Mouse (Mus musculus) heart, adult 18-20 months (tissue): Measurements from ENCODE around the gene Ccdc155. TPM values are rescaled to one million over a fixed set of nuclear protein-coding genes. Genes with fewer than 3 reads are reported as not detected.

Experiments used
- DNase-seq, 2 experiments: peaks; one replicate each; pipeline ENCODE4 v3.0.0; 2021 to 2022; ENCODE audit warnings: mixed read lengths in 1 of 2
- microRNA-seq, 2 experiments: library from miRNA; unstranded; fragments of <30 nt; microRNA quantifications; one replicate each; pipeline ENCODE4 v1.2.0; 2022
- total RNA-seq, 2 experiments: library from RNA; stranded (reverse); gene quantifications; 2 replicates each; pipeline ENCODE4 v1.2.3; 2021

Gene Ccdc155
- total RNA-seq, 2 experiments from 2014 or later, result 0.46 TPM; not detected in 1

- peak in 1 of 2 experiments; percentile 66 for DNase-seq
These were observed 60.1 kb downstream of the Ccdc155 start for GRCm38 (mm10) chr7:45144368-45145174.

- no peak for DNase-seq
These were observed 62.8 kb downstream of the Ccdc155 start for GRCm38 (mm10) chr7:45141914-45142313.

- no peak for DNase-seq
These were observed 63.4 kb downstream of the Ccdc155 start for GRCm38 (mm10) chr7:45141319-45141718.

GRCm38 (mm10) chr7:45139904-45140723, 64.6 kb downstream of the Ccdc155 start:
- no peak for DNase-seq

DNA sequence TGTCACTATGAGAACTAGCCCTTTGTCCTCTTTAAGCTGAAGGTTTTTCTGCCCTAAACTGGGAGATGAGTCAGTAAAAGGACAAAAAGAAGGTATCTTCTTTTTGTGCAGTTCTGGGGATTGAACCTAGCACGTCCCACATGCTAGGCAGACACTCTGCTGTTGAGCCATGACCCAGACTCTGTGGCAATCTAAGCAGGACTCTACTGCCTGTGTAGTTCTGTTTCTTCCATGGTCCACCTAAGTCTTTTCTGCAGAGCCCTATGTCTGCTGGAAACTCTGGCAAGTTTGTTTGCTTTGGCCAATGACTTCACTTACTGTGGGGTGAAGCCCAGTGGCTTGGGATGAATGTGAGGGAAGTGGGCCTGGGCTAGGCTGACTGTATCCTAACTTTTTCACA, 66.3 kb downstream of the Ccdc155 start:
- DNase-seq, result no peak

DNA sequence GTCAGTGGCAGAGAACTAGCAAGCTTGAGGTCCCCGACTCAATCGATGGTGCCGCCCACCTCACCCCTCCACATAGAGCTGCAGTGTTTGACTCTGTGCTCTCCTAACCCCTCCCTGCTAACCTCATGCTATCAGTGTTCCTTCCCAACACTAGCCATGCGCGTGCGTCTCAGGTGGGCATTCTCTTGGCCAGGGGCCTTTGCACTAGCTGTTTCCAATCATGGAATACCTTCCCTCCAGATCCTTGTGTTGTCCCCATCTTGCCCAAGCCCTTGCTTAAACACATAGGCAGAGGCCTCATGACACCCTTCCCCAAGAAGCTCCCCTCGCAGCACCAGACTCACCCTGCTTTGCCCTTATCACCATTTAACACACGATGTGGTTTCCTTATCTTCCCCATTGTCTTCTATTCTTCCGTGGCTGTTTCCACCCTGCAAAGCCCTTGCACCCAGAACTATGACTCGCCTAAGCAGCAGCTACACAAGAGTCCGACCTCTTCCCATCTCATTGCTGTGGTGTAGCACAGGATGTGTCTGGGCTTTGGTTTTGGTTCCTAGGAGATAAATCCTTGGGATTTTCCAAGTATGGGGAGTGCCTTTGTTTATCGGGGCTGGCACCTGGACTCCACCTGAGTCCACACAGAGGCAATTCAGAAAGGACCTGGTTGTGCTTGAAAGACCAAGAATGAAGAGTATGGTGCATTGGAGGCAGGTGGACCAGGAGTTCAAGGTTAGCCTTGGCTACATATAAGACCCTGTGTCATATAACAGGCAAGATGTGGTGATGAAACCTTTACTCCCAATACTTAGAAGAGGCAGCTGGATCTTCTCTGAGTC, 67.3 kb downstream of the Ccdc155 start:
- DNase-seq, result no peak

- DNase-seq, result peak; percentile 96 to 97
These were observed 68.6 kb downstream of the Ccdc155 start, which contains the start of the genes Gm45713 and Flt3l for GRCm38 (mm10) chr7:45135993-45136567. TSS of gene Gm45713 (minus strand) at chr7:45136231. TSS of gene Flt3l (minus strand) at chr7:45136432.

DNA sequence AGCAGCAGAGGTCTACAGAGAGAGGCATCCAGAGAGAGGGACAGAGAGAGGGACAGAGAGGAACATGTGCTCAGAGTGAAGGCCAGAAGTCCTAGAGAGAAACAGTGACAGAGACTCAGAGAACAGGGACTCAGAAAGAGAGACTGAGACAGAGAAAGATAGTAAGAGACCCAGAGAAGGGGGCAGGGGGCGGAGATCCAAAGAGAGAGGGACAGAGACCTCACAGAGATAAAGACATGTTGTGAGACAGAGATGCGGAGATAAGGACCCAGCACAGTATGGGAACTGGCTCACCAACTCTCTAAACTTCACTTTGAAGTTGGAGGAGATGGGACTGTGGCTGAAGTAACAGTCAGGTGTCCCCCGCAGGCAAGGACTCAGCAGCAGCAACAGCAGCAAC, 69.3 kb downstream of the Ccdc155 start:
- DNase-seq, result no peak

DNA sequence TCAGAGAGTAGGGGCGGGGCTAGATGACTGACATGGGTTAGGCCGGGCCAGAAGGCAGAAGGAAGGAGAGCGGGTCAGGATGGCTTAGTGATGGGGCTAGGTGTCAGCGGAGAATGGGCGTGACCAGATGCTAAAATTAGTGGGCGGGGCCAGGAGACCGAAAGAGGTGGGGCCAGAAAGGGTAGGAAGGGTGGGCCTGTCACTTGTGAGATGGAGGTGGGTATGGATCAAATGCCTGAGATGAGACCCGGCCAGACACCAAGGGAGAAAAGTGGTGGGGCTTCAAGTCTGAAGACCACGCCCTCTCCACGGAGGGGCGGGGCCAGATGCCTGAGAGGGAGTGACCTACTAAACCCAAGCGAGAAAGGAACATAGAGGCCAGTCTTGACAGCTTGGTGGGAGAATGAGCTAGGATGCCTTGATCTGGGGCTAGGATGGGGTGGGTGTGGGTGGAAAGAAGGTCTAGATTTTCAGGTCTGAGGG, 70.1 kb downstream of the Ccdc155 start:
- DNase-seq, result peak in 1 of 2 experiments; percentile 48

Small RNA genes lying within 50 kb of the gene (microRNA-seq; reads per million reads assigned to microRNA genes)
- gene Mir7055, result 0 reads per million in 2 experiments

Other genes starting within 250 kb of the Ccdc155 start
- 1 to 10 TPM; 1.8 to 2.0 TPM for gene Cpt1c, start 230.0 kb downstream of the Ccdc155 start, total RNA-seq
- 100 to 1,000 TPM in 1 of 2 experiments, 10 to 100 TPM in 1; 90.3 to 110 TPM for gene Prmt1, start 218.3 kb downstream of the Ccdc155 start, total RNA-seq
- 10 to 100 TPM; 21.3 to 29.5 TPM for gene Irf3, start 207.2 kb downstream of the Ccdc155 start, total RNA-seq
- 1 to 10 TPM; 8.1 to 9.7 TPM for gene Bcl2l12, start 206.2 kb downstream of the Ccdc155 start, total RNA-seq
- gene Scaf1, start 188.5 kb downstream of the Ccdc155 start, total RNA-seq, result 10 to 100 TPM; 45.1 to 46.0 TPM
- gene Rras, start 186.9 kb downstream of the Ccdc155 start, total RNA-seq, result 10 to 100 TPM; 43.9 to 47.7 TPM
- 10 to 100 TPM; 21.5 to 21.9 TPM for gene Prr12, start 152.0 kb downstream of the Ccdc155 start, total RNA-seq
- gene Nosip, start 142.5 kb downstream of the Ccdc155 start, total RNA-seq, result 10 to 100 TPM; 29.6 to 35.2 TPM
- gene Prrg2, start 142.2 kb downstream of the Ccdc155 start, total RNA-seq, result 1 to 10 TPM; 7.8 TPM
- gene Rcn3, start 112.7 kb downstream of the Ccdc155 start, total RNA-seq, result 10 to 100 TPM; 20.0 to 20.7 TPM
- gene Fcgrt, start 101.0 kb downstream of the Ccdc155 start, total RNA-seq, result 10 to 100 TPM; 60.3 to 66.8 TPM
- gene Rps11, start 80.5 kb downstream of the Ccdc155 start, total RNA-seq, result 100 to 1,000 TPM; 512 to 646 TPM
- 100 to 1,000 TPM; 714 to 715 TPM for gene Rpl13a, start 76.1 kb downstream of the Ccdc155 start, total RNA-seq
- gene Gm45713, start 68.7 kb downstream of the Ccdc155 start, total RNA-seq, result under 1 TPM; 0.26 to 0.47 TPM
- 1 to 10 TPM; 2.7 to 5.3 TPM for gene Flt3l, start 68.5 kb downstream of the Ccdc155 start, total RNA-seq
- gene Pih1d1, start 50.6 kb downstream of the Ccdc155 start, total RNA-seq, result 10 to 100 TPM; 35.5 to 42.7 TPM
- 10 to 100 TPM; 21.5 to 26.8 TPM for gene Aldh16a1, start 50.3 kb downstream of the Ccdc155 start, total RNA-seq
- 10 to 100 TPM; 29.7 to 32.4 TPM for gene Slc17a7, start 40.9 kb downstream of the Ccdc155 start, total RNA-seq
- not detected for gene Gfy, start 25.3 kb downstream of the Ccdc155 start, total RNA-seq
- not detected for gene Pth2, start 23.9 kb downstream of the Ccdc155 start, total RNA-seq
- gene Dkkl1, start 7.3 kb upstream of the Ccdc155 start, total RNA-seq, result not detected
- gene Tead2, start 10.9 kb upstream of the Ccdc155 start, total RNA-seq, result 1 to 10 TPM; 6.4 to 7.7 TPM
- gene Cd37, start 34.2 kb upstream of the Ccdc155 start, total RNA-seq, result 10 to 100 TPM in 1 of 2 experiments, 1 to 10 TPM in 1; 2.6 to 12.8 TPM
- gene Slc6a16, start 36.2 kb upstream of the Ccdc155 start, total RNA-seq, result not detected
- gene Slc6a21, start 72.6 kb upstream of the Ccdc155 start, total RNA-seq, result not detected
- gene Trpm4, start 128.9 kb upstream of the Ccdc155 start, total RNA-seq, result 10 to 100 TPM; 20.0 to 27.9 TPM
- gene Hrc, start 130.4 kb upstream of the Ccdc155 start, total RNA-seq, result 100 to 1,000 TPM; 954 to 975 TPM
- gene Ppfia3, start 162.1 kb upstream of the Ccdc155 start, total RNA-seq, result under 1 TPM in 1 of 2 experiments, not detected in 1; 0.33 TPM
- gene Lin7b, start 165.7 kb upstream of the Ccdc155 start, total RNA-seq, result 1 to 10 TPM; 1.7 to 2.3 TPM
- 10 to 100 TPM; 81.1 to 85.7 TPM for gene Snrnp70, start 190.8 kb upstream of the Ccdc155 start, total RNA-seq
- gene Kcna7, start 200.8 kb upstream of the Ccdc155 start, total RNA-seq, result 1 to 10 TPM; 6.1 to 7.4 TPM
- under 1 TPM; 0.25 to 0.28 TPM for gene Ntf5, start 208.8 kb upstream of the Ccdc155 start, total RNA-seq
- gene Lhb, start 215.9 kb upstream of the Ccdc155 start, total RNA-seq, result not detected
- gene Gys1, start 230.0 kb upstream of the Ccdc155 start, total RNA-seq, result 100 to 1,000 TPM in 1 of 2 experiments, 10 to 100 TPM in 1; 99.2 to 105 TPM
- 10 to 100 TPM; 25.2 to 26.5 TPM for gene Ruvbl2, start 233.2 kb upstream of the Ccdc155 start, total RNA-seq